8 mouse cellular contexts compared by ENCODE assay signal in genomic region chr3:60785137-60785875, GRCm38 (mm10).
A peak's percentile ranks its signal among the peaks of the same experiment; 100 is the strongest.
DNase-seq lines count a peak whose midpoint lies in the region; ATAC-seq and TF ChIP-seq lines count a peak whose summit lies in the region.
"Had no signal": no experiment of that assay in that cellular context is flagged by ENCODE, and none has a peak within 500 bp of the region (broad histone marks: within the 10 kb centered on the region; RNA-seq: fewer than 3 reads in every experiment).

No protein-coding gene starts in this region.

- no peaks in the 10 kb centered on the region for H3K9me3 ChIP-seq in G1E (replicated peaks)
- no peaks in the 10 kb centered on the region for H3K9me3 ChIP-seq in heart, embryonic 14.5 days (ENCODE audit: control insufficient read depth, low read length)
- H3K9me3 ChIP-seq: limb, embryonic 13.5 days had no signal

- H3K4me1 ChIP-seq in G1E (ENCODE audit: insufficient read depth, low read depth, low read length): peaks cover 69% of the 10 kb centered on the region
- peaks cover 0 to 3% of the 10 kb centered on the region in 2 experiments; a peak in 2 of 4 replicates for H3K4me1 ChIP-seq in heart, embryonic 14.5 days (ENCODE audit: control insufficient read depth in 2 of 2, insufficient read depth in 2 of 2, low read length in 2 of 2)

- no peak for TF ChIP-seq POLR2A in brain, embryonic 14.5 days (IDR thresholded peaks at IDR 0.05; ENCODE audit: borderline replicate concordance, extremely low read depth, insufficient read depth, insufficient read length, poor library complexity, severe bottlenecking)

- peak overlapping the region; percentile 51; the same call in 1 of the 2 replicates for H3K4me3 ChIP-seq in G1E (ENCODE audit: low read depth, low read length)
- no peak overlapping the region for H3K4me3 ChIP-seq in heart, embryonic 14.5 days (ENCODE audit: control insufficient read depth in 1 of 2, insufficient read depth in 1 of 2, low read depth in 1 of 2, low read length in 2 of 2)
- H3K4me3 ChIP-seq: limb, embryonic 13.5 days had no signal

- ATAC-seq in G1E (ENCODE audit: extremely low read depth, insufficient number of reproducible peaks, low FRiP score, poor library complexity, severe bottlenecking): peak; percentile 97
- peak; percentile 85 for ATAC-seq in heart, embryonic 14.5 days (ENCODE audit: insufficient number of reproducible peaks, insufficient read depth, low FRiP score, low read depth)
- peak; percentile 31 for ATAC-seq in monocyte, adult 5-6 weeks (replicated peaks; ENCODE audit: insufficient number of reproducible peaks, low FRiP score, low TSS enrichment, poor library complexity, severe bottlenecking)

- no peaks in the 10 kb centered on the region for H3K36me3 ChIP-seq in G1E (replicated peaks)
- H3K36me3 ChIP-seq in heart, embryonic 14.5 days (ENCODE audit: control insufficient read depth, insufficient read depth, low read length): no peaks in the 10 kb centered on the region
- H3K36me3 ChIP-seq: limb, embryonic 13.5 days had no signal

- no peak for TF ChIP-seq CTCF in G1E (IDR thresholded peaks at IDR 0.05; ENCODE audit: low read depth, low read length)
- TF ChIP-seq CTCF in brain, embryonic 14.5 days (IDR thresholded peaks at IDR 0.05; ENCODE audit: borderline replicate concordance, extremely low read depth, insufficient read depth, insufficient read length): no peak

- peak overlapping the region; percentile 60 to 65 for H3K27ac ChIP-seq in heart, embryonic 14.5 days (replicated peaks in 1 of 2; ENCODE audit: control insufficient read depth in 1 of 2, insufficient read depth in 1 of 2, low read depth in 2 of 2, low read length in 2 of 2)
- H3K27ac ChIP-seq: limb, embryonic 13.5 days had no signal

- 33% methylated on average over 9 of the region's 9 CpGs for WGBS in heart, embryonic 14.5 days

- no peaks in the 10 kb centered on the region for H3K27me3 ChIP-seq in G1E (ENCODE audit: insufficient read depth, low read length)
- no peaks in the 10 kb centered on the region for H3K27me3 ChIP-seq in heart, embryonic 14.5 days (ENCODE audit: control insufficient read depth, insufficient read depth, low read length)
- H3K27me3 ChIP-seq: limb, embryonic 13.5 days had no signal

- peak; percentile 58 for DNase-seq in G1E (ENCODE audit: low spot score)
- DNase-seq in brain, embryonic 14.5 days (ENCODE audit: low read depth): peak; percentile 56
- DNase-seq in kidney, postnatal 14 days: peak; percentile 55
- no peak for DNase-seq in right cerebral cortex, postnatal 10 days (ENCODE audit: low spot score in 2 of 2)
- DNase-seq in urinary bladder, postnatal 10 days (ENCODE audit: low spot score): no peak

- no peak overlapping the region for H3K4me2 ChIP-seq in heart, embryonic 14.5 days (ENCODE audit: low read length)
- H3K4me2 ChIP-seq: limb, embryonic 13.5 days had no signal

- no peak overlapping the region for H3K9ac ChIP-seq in heart, embryonic 14.5 days (ENCODE audit: low read length)
- H3K9ac ChIP-seq: limb, embryonic 13.5 days had no signal

Comparison
In these comparisons a context has a peak if more than half of its experiments do, and no peak if none do; other contexts are left out.
1. ATAC-seq: peak in every context shown above with its lines; median percentile 97 in G1E; 85 in heart, embryonic 14.5 days; 31 in monocyte, adult 5-6 weeks.
2. DNase-seq: peak in G1E (single experiment), brain, embryonic 14.5 days (single experiment) and kidney, postnatal 14 days (single experiment); none in right cerebral cortex, postnatal 10 days (0 of 2) and urinary bladder, postnatal 10 days (single experiment).